Mouse (Mus musculus): ENCODE data around the gene Tada2a. TPM values are rescaled to one million over a fixed set of nuclear protein-coding genes. Genes with fewer than 3 reads are reported as not detected.

Gene Tada2a
- total RNA-seq, 2 experiments from 2014 or later = 7.0 TPM

Other genes with a start within 250 kb of the Tada2a start
- gene Ddx52, start 187.5 kb downstream of the Tada2a start, total RNA-seq (2021) = 10 to 100 TPM in 1 of 2 experiments, 1 to 10 TPM in 1; 9.5 to 10.1 TPM
- 10 to 100 TPM; 25.7 to 27.4 TPM for gene Synrg, start 165.2 kb downstream of the Tada2a start, total RNA-seq (2021)
- under 1 TPM in 1 of 2 experiments, not detected in 1; 0.55 TPM for gene Dusp14, start 60.3 kb downstream of the Tada2a start, total RNA-seq (2021)
- 10 to 100 TPM; 16.5 to 22.1 TPM for gene Acaca, start 72 bp upstream of the Tada2a start, total RNA-seq (2021)
- not detected for gene Gm11437, start 37.9 kb upstream of the Tada2a start, total RNA-seq (2021)

Measured in heart, postnatal 25 days (tissue).